Mouse (Mus musculus): Measurements from ENCODE around the gene Bag3. TPM values are rescaled to one million over a fixed set of nuclear protein-coding genes. Genes with fewer than 3 reads are reported as not detected.

Bag3 gene
- total RNA-seq, 2 experiments from 2014 or later, result 12.0 to 13.9 TPM

Small RNAs within 50 kb of the gene (microRNA-seq; reads per million reads assigned to microRNA genes)
- gene Gm24365, result 0 reads per million in 2 experiments

Other genes starting within 250 kb of the Bag3 start
- 10 to 100 TPM; 23.0 to 24.0 TPM for gene BC017158, start 225.4 kb upstream of the Bag3 start, total RNA-seq (2021)
- gene Rgs10, start 104.9 kb upstream of the Bag3 start, total RNA-seq (2021), result 10 to 100 TPM; 44.3 to 47.8 TPM
- gene Tial1, start 61.9 kb upstream of the Bag3 start, total RNA-seq (2021), result 100 to 1,000 TPM; 116 to 124 TPM
- gene Inpp5f, start 87.7 kb downstream of the Bag3 start, total RNA-seq (2021), result 100 to 1,000 TPM; 113 to 130 TPM
- 10 to 100 TPM; 26.0 to 27.0 TPM for gene Mcmbp, start 216.9 kb downstream of the Bag3 start, total RNA-seq (2021)
- gene Sec23ip, start 221.3 kb downstream of the Bag3 start, total RNA-seq (2021), result 10 to 100 TPM; 44.7 to 51.4 TPM